Mouse (Mus musculus): ENCODE data around the gene Wdr44. TPM values are rescaled to one million over a fixed set of nuclear protein-coding genes. Genes with fewer than 3 reads are reported as not detected.

Gene Wdr44
- 0.40 and 0.74 TPM in 2 replicates for polyA plus RNA-seq (2012; rRNA removed)

DNA sequence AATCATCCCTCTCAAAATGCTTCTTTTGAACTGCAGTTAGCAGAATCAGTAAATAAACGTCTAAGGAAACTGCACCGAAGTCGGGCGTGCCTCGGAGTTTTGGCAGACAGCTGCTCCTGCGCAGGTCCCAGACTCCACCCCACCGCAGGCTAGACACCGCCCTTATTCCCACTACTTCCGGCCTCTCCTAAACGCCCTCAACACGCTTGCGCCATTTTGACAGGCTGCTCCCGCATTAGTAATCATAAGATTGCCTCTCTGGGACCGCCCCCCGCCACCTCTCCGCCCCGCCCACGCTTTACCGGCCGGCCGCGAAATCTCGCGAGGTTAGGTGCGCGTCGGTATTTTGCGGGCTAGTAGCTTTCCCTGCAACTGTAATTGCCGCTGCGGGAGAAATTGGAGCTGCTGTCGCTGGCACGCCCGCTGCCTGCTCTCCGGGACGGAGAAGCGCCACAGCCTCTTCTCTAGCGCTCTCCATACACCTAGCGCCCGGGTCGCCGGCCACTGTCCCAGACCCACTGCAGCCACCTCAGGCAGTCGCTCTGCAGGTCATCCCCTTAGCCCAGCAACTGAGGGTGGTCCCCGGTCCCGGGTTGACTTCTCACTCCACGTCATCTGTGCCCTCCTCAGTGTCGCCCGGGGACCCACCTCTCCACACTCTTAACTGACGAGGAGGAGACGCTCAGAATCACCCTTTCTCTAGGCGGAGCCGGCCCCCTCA is at the start of gene Wdr44:
Gene Wdr44, plus strand, starts transcription at position 330 of the 721 bp plus-strand sequence.
- peak within 1 kb of the TSS; percentile 89 for H3K4me3 ChIP-seq (ENCODE audit: control insufficient read depth, low read depth, low read length)
- peak within 1 kb of the TSS; percentile 93 for H3K27ac ChIP-seq (ENCODE audit: control insufficient read depth, insufficient read depth, low read depth, low read length)
- no peaks in the 10 kb centered on the region for H3K36me3 ChIP-seq (ENCODE audit: control insufficient read depth, insufficient read depth, low read length)
- no peaks in the 10 kb centered on the region for H3K4me1 ChIP-seq (ENCODE audit: control insufficient read depth, insufficient read depth, low read length)
- H3K27me3 ChIP-seq (ENCODE audit: control insufficient read depth, insufficient read depth, low read length), result no peaks in the 10 kb centered on the region
- TF ChIP-seq POLR2A (IDR thresholded peaks at IDR 0.05; ENCODE audit: control insufficient read depth, low read depth, low read length), result peak; percentile 57; the same call in 1 of the 2 replicates
- no peak for TF ChIP-seq CTCF (IDR thresholded peaks at IDR 0.05; ENCODE audit: control insufficient read depth, insufficient read depth, insufficient replicate concordance, low read depth, low read length)

GRCm38 (mm10) chrX:23648371-23648770 is 44.5 kb upstream of the Wdr44 start:
- Histone ChIP-seq H3K4me1 (ENCODE audit: control insufficient read depth, insufficient read depth, low read length) (no peaks in the 10 kb centered on the region), H3K27ac (ENCODE audit: control insufficient read depth, insufficient read depth, low read depth, low read length) (no peak overlapping the region), H3K4me3 (ENCODE audit: control insufficient read depth, low read depth, low read length) (no peak overlapping the region)

GRCm38 (mm10) chrX:23662216-23662615 is 30.6 kb upstream of the Wdr44 start:
- Histone ChIP-seq H3K27ac (ENCODE audit: control insufficient read depth, insufficient read depth, low read depth, low read length) (no peak overlapping the region), H3K36me3 (ENCODE audit: control insufficient read depth, insufficient read depth, low read length) (no peaks in the 10 kb centered on the region), H3K4me3 (ENCODE audit: control insufficient read depth, low read depth, low read length) (no peak overlapping the region), H3K4me1 (ENCODE audit: control insufficient read depth, insufficient read depth, low read length) (no peaks in the 10 kb centered on the region), H3K27me3 (ENCODE audit: control insufficient read depth, insufficient read depth, low read length) (no peaks in the 10 kb centered on the region)
- TF ChIP-seq POLR2A (IDR thresholded peaks at IDR 0.05; ENCODE audit: control insufficient read depth, low read depth, low read length), result no peak
- no peak for TF ChIP-seq CTCF (IDR thresholded peaks at IDR 0.05; ENCODE audit: control insufficient read depth, insufficient read depth, insufficient replicate concordance, low read depth, low read length)

More at GRCm38 (mm10) chrX:23648371-23648770, 44.5 kb upstream of the Wdr44 start:
- no peaks in the 10 kb centered on the region for H3K36me3 ChIP-seq (ENCODE audit: control insufficient read depth, insufficient read depth, low read length)
- H3K27me3 ChIP-seq (ENCODE audit: control insufficient read depth, insufficient read depth, low read length), result no peaks in the 10 kb centered on the region
- TF ChIP-seq CTCF (IDR thresholded peaks at IDR 0.05; ENCODE audit: control insufficient read depth, insufficient read depth, insufficient replicate concordance, low read depth, low read length), result no peak
- TF ChIP-seq POLR2A (IDR thresholded peaks at IDR 0.05; ENCODE audit: control insufficient read depth, low read depth, low read length), result no peak

DNA sequence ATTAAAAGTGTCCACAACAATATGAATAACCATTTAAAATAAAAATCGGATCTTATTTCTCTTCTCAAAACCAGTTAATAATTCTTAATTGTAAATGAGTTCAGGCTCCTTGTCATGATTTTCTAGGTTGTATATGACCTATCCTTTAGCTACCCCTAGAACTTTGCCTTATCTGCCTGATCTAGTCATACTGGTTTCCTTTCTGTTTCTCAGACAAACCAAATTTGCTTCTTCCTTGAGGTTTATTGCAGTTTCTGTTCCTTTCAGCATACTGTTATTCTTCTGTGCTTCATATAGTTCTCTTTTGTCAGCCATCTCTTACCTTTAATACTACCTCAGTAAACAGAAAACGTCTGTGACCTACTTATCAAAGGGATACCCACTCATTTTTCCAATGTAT is 19.7 kb upstream of the Wdr44 start:
- no peak overlapping the region for H3K27ac ChIP-seq (ENCODE audit: control insufficient read depth, insufficient read depth, low read depth, low read length)
- no peak overlapping the region for H3K4me3 ChIP-seq (ENCODE audit: control insufficient read depth, low read depth, low read length)
- no peak for TF ChIP-seq POLR2A (IDR thresholded peaks at IDR 0.05; ENCODE audit: control insufficient read depth, low read depth, low read length)
- no peaks in the 10 kb centered on the region for H3K27me3 ChIP-seq (ENCODE audit: control insufficient read depth, insufficient read depth, low read length)
- no peaks in the 10 kb centered on the region for H3K4me1 ChIP-seq (ENCODE audit: control insufficient read depth, insufficient read depth, low read length)
- H3K36me3 ChIP-seq (ENCODE audit: control insufficient read depth, insufficient read depth, low read length), result no peaks in the 10 kb centered on the region

DNA sequence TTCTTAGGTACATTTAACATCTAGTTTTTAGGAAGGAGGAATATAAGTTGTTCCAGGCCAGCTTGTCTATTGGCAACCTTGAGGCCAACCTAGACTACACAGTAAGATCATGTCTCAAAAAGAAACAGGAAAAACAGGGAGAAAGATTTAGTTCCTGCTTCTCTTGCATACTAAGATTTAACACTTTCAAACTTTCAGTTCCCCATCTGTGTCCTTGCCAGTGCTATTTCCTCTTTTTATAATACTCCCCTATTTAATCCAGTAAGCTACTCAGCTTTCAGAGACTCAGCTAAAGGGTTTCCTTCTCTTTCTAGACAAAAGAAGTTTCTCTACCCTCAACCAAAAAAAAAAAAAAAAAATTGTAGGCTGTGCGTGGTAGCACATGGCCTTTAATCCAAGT is 17.4 kb upstream of the Wdr44 start:
- TF ChIP-seq CTCF (IDR thresholded peaks at IDR 0.05; ENCODE audit: control insufficient read depth, insufficient read depth, insufficient replicate concordance, low read depth, low read length) (no peak), POLR2A (IDR thresholded peaks at IDR 0.05; ENCODE audit: control insufficient read depth, low read depth, low read length) (no peak)
- no peaks in the 10 kb centered on the region for H3K4me1 ChIP-seq (ENCODE audit: control insufficient read depth, insufficient read depth, low read length)
- no peak overlapping the region for H3K27ac ChIP-seq (ENCODE audit: control insufficient read depth, insufficient read depth, low read depth, low read length)
- no peak overlapping the region for H3K4me3 ChIP-seq (ENCODE audit: control insufficient read depth, low read depth, low read length)
- no peaks in the 10 kb centered on the region for H3K36me3 ChIP-seq (ENCODE audit: control insufficient read depth, insufficient read depth, low read length)
- no peaks in the 10 kb centered on the region for H3K27me3 ChIP-seq (ENCODE audit: control insufficient read depth, insufficient read depth, low read length)

DNA sequence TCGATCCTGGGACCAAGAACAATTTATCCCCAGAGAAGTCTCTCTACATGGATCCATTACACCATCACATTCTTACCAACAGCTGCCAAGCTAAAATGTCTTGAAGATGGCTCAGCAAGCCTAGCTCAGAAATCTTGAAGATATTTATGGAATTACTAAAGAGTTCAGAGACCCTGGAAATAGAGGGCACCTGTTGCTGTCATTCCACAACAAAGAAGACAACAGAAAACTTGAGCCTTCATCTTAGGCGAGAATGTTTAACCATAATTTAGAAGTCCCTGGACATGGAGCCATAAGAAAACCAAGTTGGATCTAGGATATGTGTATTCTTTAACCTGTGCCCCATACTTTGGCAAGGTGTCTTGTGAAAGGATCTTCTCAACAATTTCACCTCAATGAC is 16.3 kb upstream of the Wdr44 start:
- no peaks in the 10 kb centered on the region for H3K36me3 ChIP-seq (ENCODE audit: control insufficient read depth, insufficient read depth, low read length)
- no peak overlapping the region for H3K4me3 ChIP-seq (ENCODE audit: control insufficient read depth, low read depth, low read length)
- TF ChIP-seq CTCF (IDR thresholded peaks at IDR 0.05; ENCODE audit: control insufficient read depth, insufficient read depth, insufficient replicate concordance, low read depth, low read length) (no peak), POLR2A (IDR thresholded peaks at IDR 0.05; ENCODE audit: control insufficient read depth, low read depth, low read length) (no peak)
- no peaks in the 10 kb centered on the region for H3K4me1 ChIP-seq (ENCODE audit: control insufficient read depth, insufficient read depth, low read length)
- H3K27me3 ChIP-seq (ENCODE audit: control insufficient read depth, insufficient read depth, low read length), result no peaks in the 10 kb centered on the region
- no peak overlapping the region for H3K27ac ChIP-seq (ENCODE audit: control insufficient read depth, insufficient read depth, low read depth, low read length)

- no peak for TF ChIP-seq CTCF (IDR thresholded peaks at IDR 0.05; ENCODE audit: control insufficient read depth, insufficient read depth, insufficient replicate concordance, low read depth, low read length)
- TF ChIP-seq POLR2A (IDR thresholded peaks at IDR 0.05; ENCODE audit: control insufficient read depth, low read depth, low read length), result no peak
- Histone ChIP-seq H3K4me1 (ENCODE audit: control insufficient read depth, insufficient read depth, low read length) (no peaks in the 10 kb centered on the region), H3K27ac (ENCODE audit: control insufficient read depth, insufficient read depth, low read depth, low read length) (no peak overlapping the region), H3K36me3 (ENCODE audit: control insufficient read depth, insufficient read depth, low read length) (no peaks in the 10 kb centered on the region), H3K27me3 (ENCODE audit: control insufficient read depth, insufficient read depth, low read length) (no peaks in the 10 kb centered on the region), H3K4me3 (ENCODE audit: control insufficient read depth, low read depth, low read length) (no peak overlapping the region)
Measured at GRCm38 (mm10) chrX:23677511-23677910, 15.3 kb upstream of the Wdr44 start.

Data from testis, adult 2 months (tissue).